Mouse (Mus musculus) monocyte, adult 2 months (primary cell): ENCODE results near the gene Glp2r.

ENCODE experiments used
- DNase-seq, 2 experiments: peaks; one replicate each; pipeline ENCODE4 v3.0.0; 2022; ENCODE audit warnings: low spot score in 2 of 2, low read depth in 1 of 2

Gene Glp2r

DNA sequence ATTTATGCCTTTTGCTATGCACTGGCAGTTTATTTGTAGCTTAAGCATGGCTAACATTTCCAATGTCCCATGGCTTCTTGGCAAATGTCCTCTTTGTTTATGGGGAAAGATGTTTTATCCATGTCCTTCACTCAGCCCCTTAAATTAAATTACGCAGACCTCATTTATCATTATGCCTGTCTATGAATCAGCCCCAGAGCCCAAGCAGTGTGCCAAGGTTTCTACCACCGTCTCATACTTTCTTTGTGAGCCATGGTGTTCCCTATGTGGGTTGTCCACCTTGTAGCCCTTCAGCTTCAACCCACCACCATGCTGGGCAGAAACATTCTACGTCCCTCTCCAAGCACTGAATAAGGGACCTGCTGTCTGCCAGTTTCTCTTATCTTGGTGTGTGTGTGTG lies 132.6 kb downstream of the Glp2r start:
- no peak for DNase-seq

DNA sequence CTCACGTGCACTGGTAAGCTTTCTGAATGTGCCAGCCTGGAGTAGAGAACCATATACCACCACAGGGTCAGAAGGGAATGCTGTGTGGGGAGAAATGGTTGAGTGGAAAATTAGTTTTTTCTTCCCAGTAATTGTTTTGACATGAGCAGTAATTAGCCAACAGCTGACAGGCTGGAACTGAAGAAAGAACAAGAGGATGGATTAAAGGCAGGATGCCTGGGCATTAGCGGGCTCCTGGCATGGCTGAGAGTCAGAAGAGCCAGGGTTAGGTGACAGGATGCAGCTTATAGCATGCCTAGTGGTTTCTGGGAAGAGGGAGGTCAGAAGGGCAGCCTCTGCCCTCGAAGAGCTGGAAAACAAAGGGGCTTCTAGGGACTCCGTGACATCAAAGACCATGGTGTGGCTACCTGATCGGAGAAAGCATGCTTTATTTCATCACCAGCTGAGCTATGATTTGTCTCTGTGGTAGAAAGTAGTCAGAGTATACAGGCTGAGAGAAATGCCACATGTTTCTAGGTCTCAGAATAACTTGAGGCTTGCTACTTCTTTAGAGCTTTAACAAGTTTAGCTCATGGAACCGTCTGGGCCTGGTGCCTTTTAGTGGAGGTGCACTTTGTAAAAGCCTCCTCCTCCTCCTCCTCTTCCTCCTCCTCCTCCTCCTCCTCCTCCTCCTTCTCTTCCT lies 133.9 kb downstream of the Glp2r start:
- DNase-seq = no peak

DNA sequence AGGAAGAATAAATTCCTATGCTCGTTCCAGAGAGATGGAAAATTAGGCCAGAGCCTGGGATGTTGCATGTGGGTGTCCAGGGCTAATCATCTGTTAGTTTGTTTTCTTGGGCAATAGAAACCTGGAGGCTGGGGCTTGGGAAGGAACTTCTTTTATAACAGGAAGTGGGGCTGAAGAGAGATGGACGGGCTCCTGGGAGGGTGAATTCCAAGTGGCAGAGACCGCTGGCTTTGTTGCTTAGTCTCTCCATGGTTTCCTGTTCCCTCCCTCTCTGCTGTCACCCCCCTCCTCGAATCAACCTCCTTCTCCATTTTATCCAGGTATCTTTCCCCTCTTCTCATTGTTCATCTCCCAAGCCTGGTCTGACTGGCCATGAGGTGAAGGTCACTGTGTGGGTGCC lies 134.8 kb downstream of the Glp2r start:
- no peak for DNase-seq

DNA sequence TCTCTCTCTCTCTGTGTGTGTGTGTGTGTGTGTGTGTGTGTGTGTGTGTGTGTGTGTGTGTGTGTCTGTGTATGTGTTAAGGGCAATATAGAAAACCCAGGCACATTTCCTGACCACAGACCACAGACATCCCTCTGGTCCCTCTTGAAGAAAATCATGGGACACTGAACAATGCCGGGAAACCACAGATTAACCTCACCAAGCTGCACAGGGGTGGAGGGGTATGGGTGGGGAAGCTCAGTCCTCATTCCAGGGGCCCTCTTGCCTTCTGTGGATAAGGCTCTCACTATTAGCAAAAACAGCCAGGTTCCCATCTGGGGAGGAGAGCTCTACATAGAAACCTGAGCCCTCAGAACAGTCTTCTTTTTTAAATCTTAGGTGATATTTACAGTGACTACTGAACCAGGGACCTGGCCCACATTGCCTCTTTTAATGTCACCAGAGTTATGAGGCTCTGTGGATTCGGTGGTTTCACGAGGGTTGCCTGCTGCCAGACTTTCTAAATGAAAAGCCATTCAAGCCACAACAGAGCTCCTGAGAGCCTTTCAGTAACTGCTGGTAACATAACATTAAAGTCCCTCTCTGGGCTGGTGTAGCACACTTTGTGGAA lies 137.2 kb downstream of the Glp2r start:
- no peak for DNase-seq

DNA sequence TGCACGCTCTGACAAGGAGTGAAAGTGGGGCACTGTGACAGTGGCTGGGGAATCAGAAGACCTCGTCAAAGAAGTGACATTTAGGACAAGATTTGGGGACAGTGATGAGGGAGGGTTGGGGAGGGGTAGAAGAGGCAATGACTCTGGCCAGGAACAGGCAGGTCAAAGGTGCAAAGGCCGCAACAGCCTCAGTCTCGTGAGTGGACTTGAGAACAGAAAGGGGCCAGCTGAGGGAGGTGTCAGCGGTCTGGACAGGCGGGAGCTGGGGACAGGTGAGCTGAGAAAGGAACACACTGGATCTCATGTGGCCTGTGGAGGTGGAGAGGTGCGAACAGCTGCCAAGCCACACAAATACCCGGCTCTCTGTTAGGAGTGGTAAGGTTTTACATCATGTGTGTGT lies 138.0 kb downstream of the Glp2r start:
- no peak for DNase-seq

DNA sequence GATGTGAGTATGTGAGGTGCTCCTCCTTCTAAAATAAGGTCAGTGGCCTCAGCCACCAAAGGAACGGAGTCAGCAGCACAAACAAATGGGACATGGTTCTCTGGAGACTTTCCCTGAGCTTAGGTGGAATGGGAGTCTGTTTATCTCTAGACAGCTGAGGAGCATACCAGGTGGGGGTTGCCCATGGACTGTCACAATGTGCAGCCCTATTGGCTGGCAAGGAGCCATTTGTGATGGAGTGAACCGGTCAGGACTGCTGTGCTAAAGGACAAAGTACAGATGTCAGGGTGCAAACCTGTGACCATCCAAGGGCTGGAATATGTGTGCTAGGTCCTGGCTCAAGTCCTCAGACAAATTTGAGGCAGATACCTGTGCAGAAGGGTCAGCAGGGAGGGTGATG lies 142.4 kb downstream of the Glp2r start:
- DNase-seq = no peak

DNA sequence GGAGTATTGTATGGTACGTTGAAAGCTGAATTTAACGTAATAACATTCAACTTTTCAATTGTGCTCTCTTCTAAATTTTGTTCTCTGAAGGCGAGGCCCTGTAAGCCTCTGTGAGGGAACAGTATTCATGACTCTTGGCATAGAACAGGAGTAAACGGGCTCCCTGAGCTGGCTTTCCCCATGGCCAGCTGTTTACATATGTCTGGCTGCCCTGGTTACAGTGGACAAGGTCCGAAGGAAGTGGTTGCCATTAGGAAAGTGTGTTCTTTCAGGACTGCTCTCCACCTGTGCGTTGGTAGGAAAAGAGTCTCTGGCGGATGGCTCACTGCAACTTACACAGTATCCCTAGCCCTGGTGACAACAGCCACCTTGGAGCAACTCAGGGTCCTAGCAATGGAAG lies 143.8 kb downstream of the Glp2r start:
- DNase-seq = no peak

DNA sequence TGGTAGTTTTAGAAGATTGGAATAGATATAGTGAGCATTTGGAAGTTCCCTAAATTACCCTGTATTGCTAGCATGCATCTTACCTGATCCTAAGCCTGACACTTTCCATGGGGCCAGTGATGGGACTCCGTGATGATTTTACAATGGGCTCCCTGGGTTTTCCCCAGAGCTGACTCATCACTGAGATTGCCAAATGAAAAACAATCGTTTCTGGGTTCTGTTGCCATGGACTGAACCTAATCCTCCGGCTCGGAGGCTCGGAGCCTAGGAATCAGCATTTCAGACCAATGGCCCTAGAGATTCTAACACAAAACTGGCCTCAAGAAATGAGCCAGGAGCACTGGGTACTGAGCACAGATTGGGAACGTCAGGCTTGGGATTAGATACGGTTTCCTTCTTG lies 148.6 kb downstream of the Glp2r start:
- DNase-seq = no peak

DNA sequence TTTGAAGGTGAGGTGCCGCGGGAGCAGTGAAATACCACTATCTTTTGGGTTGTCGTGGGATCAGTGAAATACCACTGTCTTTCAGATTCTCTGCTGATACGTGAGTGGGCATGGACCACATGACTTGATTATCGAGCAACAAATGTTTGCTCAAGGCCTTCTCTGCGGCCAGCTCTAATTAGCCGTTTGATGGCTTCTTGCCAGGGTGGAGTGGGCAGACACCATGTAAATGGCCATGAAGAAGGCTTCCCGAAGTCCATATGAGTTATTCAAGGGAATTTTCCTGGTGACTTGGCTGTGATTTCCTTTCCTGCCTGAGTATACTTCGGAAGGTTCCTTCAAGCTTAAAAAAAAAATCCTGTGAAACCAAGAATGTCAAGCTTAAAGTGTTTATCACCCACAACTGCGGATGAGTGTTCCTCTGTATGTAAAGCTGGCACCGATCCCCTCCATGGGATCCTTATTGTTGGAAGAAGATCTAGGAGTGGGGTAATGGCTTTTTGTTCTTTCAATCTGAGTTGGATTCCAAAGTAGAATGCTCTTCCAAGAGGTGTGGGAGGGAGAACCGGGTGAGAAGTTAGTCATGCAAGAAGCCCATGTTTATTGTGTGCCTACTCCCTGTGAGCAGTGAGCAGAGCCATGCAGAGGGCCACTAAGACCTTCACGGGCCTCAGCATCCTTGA lies 154.3 kb downstream of the Glp2r start:
- no peak for DNase-seq

DNA sequence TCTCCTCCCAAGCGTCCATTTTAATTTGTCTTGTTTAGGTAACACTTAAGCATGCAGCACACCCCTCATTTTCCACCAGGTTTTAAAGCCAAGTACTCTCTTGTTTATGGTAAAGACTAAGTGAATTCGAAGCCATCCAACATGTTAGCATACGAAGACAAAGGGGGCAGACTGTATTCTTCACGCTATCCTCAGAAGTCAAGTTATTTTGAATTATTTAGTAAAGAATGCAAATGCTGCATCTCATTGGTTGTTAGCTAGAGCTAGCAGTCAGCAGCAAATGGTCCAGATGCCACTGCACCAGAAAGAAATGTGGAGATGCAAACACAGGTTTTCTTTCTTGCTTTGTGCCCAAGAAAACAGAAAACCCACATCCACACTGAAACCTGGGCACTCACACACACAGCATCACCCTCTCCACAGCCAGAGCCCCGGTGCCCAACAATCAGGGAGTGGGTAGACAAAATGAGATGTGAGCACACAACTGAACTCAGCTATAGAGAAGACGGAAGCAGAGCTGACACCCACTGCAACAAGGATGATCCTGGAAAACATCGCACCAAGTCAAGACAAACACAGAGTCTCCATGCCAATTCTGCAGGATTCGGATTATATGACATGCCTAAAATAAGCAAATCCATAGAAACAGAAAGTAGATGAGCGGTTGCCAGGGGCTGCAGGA lies 158.7 kb downstream of the Glp2r start:
- DNase-seq = no peak
